Mouse (Mus musculus) frontal cortex, postnatal 25 days (tissue): Measurements from ENCODE around the gene Brms1l.
A peak's percentile ranks its signal among the peaks of the same experiment; 100 is the strongest.
"Not testable (repeated sequence)": the region's sequence is repeated elsewhere in the genome, so short reads cannot be mapped to it uniquely, and the experiment has no call there.

Source experiments
- DNase-seq, 2 experiments: peaks; one replicate each; pipeline ENCODE4 v3.0.0; 2022; ENCODE audit warnings: low spot score in 2 of 2

Gene Brms1l

GRCm38 (mm10) chr12:55836199-55836951 is at the start of gene Brms1l:
Gene Brms1l, plus strand, starts transcription at chr12:55836324.
- peak; percentile 85 to 90 for DNase-seq

GRCm38 (mm10) chr12:55794485-55794884 is 41.6 kb upstream of the Brms1l start:
- not testable (repeated sequence) for DNase-seq

GRCm38 (mm10) chr12:55797103-55797502 is 39.0 kb upstream of the Brms1l start:
- DNase-seq: no peak

- DNase-seq: no peak
Measured at GRCm38 (mm10) chr12:55798745-55799144, 37.4 kb upstream of the Brms1l start.

GRCm38 (mm10) chr12:55800144-55800543 is 36.0 kb upstream of the Brms1l start:
- DNase-seq: no peak

- no peak for DNase-seq
Measured at GRCm38 (mm10) chr12:55801131-55801530, 35.0 kb upstream of the Brms1l start.

- DNase-seq: no peak
Measured at GRCm38 (mm10) chr12:55805035-55805434, 31.1 kb upstream of the Brms1l start.

- DNase-seq: no peak
Measured at GRCm38 (mm10) chr12:55816488-55816887, 19.6 kb upstream of the Brms1l start.

GRCm38 (mm10) chr12:55820119-55820660 is 15.9 kb upstream of the Brms1l start:
- DNase-seq: no peak

GRCm38 (mm10) chr12:55820661-55821314 is 15.3 kb upstream of the Brms1l start, which contains the start of gene Ralgapa1:
Gene Ralgapa1, minus strand, starts transcription at chr12:55821167.
- peak; percentile 70 to 79 for DNase-seq

GRCm38 (mm10) chr12:55824027-55824426 is 12.1 kb upstream of the Brms1l start:
- DNase-seq: no peak

GRCm38 (mm10) chr12:55825537-55825936 is 10.6 kb upstream of the Brms1l start:
- no peak for DNase-seq

GRCm38 (mm10) chr12:55831101-55831500 is 5.0 kb upstream of the Brms1l start:
- peak; percentile 68 to 72 for DNase-seq

GRCm38 (mm10) chr12:55832961-55833360 is 3.2 kb upstream of the Brms1l start:
- no peak for DNase-seq

- no peak for DNase-seq
Measured at GRCm38 (mm10) chr12:55833906-55834625, 2.1 kb upstream of the Brms1l start.

GRCm38 (mm10) chr12:55834891-55835290 is 1.2 kb upstream of the Brms1l start:
- no peak for DNase-seq

- DNase-seq: no peak
Measured at GRCm38 (mm10) chr12:55835857-55836198, 296 bp upstream of the Brms1l start.

- DNase-seq: no peak
Measured at GRCm38 (mm10) chr12:55837495-55837894, 1.4 kb downstream of the Brms1l start.

- DNase-seq: no peak
Measured at GRCm38 (mm10) chr12:55846741-55847140, 10.6 kb downstream of the Brms1l start.

- DNase-seq: no peak
Measured at GRCm38 (mm10) chr12:55847851-55848250, 11.7 kb downstream of the Brms1l start.

- no peak for DNase-seq
Measured at GRCm38 (mm10) chr12:55850650-55851049, 14.5 kb downstream of the Brms1l start.
